Mouse (Mus musculus): ENCODE data around the gene Parp9. TPM values are rescaled to one million over a fixed set of nuclear protein-coding genes. Genes with fewer than 3 reads are reported as not detected.
"Not testable (repeated sequence)": the region's sequence is repeated elsewhere in the genome, so short reads cannot be mapped to it uniquely, and the experiment has no call there.

Parp9 gene
- 99.3 and 100 TPM in 2 replicates for total RNA-seq (2017)

- ATAC-seq (ENCODE audit: extremely low read depth, insufficient number of reproducible peaks, low FRiP score, poor library complexity, severe bottlenecking), result peak; percentile 56; the same call in 1 of the 2 replicates
Measured at GRCm38 (mm10) chr16:35938211-35939151, at the start of gene Parp9, which contains the start of gene Dtx3l. Gene Parp9, plus strand, starts transcription at chr16:35938470. Gene Dtx3l, minus strand, starts transcription at chr16:35939151.

- ATAC-seq (ENCODE audit: extremely low read depth, insufficient number of reproducible peaks, low FRiP score, poor library complexity, severe bottlenecking), result no peak
Measured at GRCm38 (mm10) chr16:35888910-35889309, 49.4 kb upstream of the Parp9 start.

- ATAC-seq (ENCODE audit: extremely low read depth, insufficient number of reproducible peaks, low FRiP score, poor library complexity, severe bottlenecking), result peak; percentile 51
Measured at GRCm38 (mm10) chr16:35890645-35891044, 47.6 kb upstream of the Parp9 start.

- ATAC-seq (ENCODE audit: extremely low read depth, insufficient number of reproducible peaks, low FRiP score, poor library complexity, severe bottlenecking), result not testable (repeated sequence)
Measured at GRCm38 (mm10) chr16:35891603-35892002, 46.7 kb upstream of the Parp9 start.

GRCm38 (mm10) chr16:35894997-35895396 is 43.3 kb upstream of the Parp9 start:
- no peak for ATAC-seq (ENCODE audit: extremely low read depth, insufficient number of reproducible peaks, low FRiP score, poor library complexity, severe bottlenecking)

- no peak for ATAC-seq (ENCODE audit: extremely low read depth, insufficient number of reproducible peaks, low FRiP score, poor library complexity, severe bottlenecking)
Measured at GRCm38 (mm10) chr16:35900541-35900940, 37.7 kb upstream of the Parp9 start.

- peak; percentile 42; the same call in 1 of the 2 replicates for ATAC-seq (ENCODE audit: extremely low read depth, insufficient number of reproducible peaks, low FRiP score, poor library complexity, severe bottlenecking)
Measured at GRCm38 (mm10) chr16:35903014-35903640, 35.1 kb upstream of the Parp9 start.

GRCm38 (mm10) chr16:35904121-35904736 is 34.0 kb upstream of the Parp9 start:
- 0 out of 2 replicates have a peak, but pooled peaks have one; percentile 39 for ATAC-seq (ENCODE audit: extremely low read depth, insufficient number of reproducible peaks, low FRiP score, poor library complexity, severe bottlenecking)

GRCm38 (mm10) chr16:35905355-35905754 is 32.9 kb upstream of the Parp9 start:
- no peak for ATAC-seq (ENCODE audit: extremely low read depth, insufficient number of reproducible peaks, low FRiP score, poor library complexity, severe bottlenecking)

- ATAC-seq (ENCODE audit: extremely low read depth, insufficient number of reproducible peaks, low FRiP score, poor library complexity, severe bottlenecking), result no peak
Measured at GRCm38 (mm10) chr16:35905819-35906485, 32.3 kb upstream of the Parp9 start.

GRCm38 (mm10) chr16:35906887-35907286 is 31.4 kb upstream of the Parp9 start:
- ATAC-seq (ENCODE audit: extremely low read depth, insufficient number of reproducible peaks, low FRiP score, poor library complexity, severe bottlenecking), result no peak

- no peak for ATAC-seq (ENCODE audit: extremely low read depth, insufficient number of reproducible peaks, low FRiP score, poor library complexity, severe bottlenecking)
Measured at GRCm38 (mm10) chr16:35907432-35908201, 30.7 kb upstream of the Parp9 start.

- ATAC-seq (ENCODE audit: extremely low read depth, insufficient number of reproducible peaks, low FRiP score, poor library complexity, severe bottlenecking), result no peak
Measured at GRCm38 (mm10) chr16:35911449-35911848, 26.8 kb upstream of the Parp9 start.

- ATAC-seq (ENCODE audit: extremely low read depth, insufficient number of reproducible peaks, low FRiP score, poor library complexity, severe bottlenecking), result peak; percentile 75
Measured at GRCm38 (mm10) chr16:35913526-35913925, 24.7 kb upstream of the Parp9 start.

GRCm38 (mm10) chr16:35914301-35914700 is 24.0 kb upstream of the Parp9 start:
- ATAC-seq (ENCODE audit: extremely low read depth, insufficient number of reproducible peaks, low FRiP score, poor library complexity, severe bottlenecking), result no peak

GRCm38 (mm10) chr16:35918721-35919543 is 19.3 kb upstream of the Parp9 start:
- ATAC-seq (ENCODE audit: extremely low read depth, insufficient number of reproducible peaks, low FRiP score, poor library complexity, severe bottlenecking), result peak; percentile 75

- ATAC-seq (ENCODE audit: extremely low read depth, insufficient number of reproducible peaks, low FRiP score, poor library complexity, severe bottlenecking), result no peak
Measured at GRCm38 (mm10) chr16:35921676-35922235, 16.5 kb upstream of the Parp9 start.

All from neutrophil, adult 5-6 weeks (primary cell).